Mouse (Mus musculus): ENCODE results near the gene Gfm1.
A peak's percentile ranks its signal among the peaks of the same experiment; 100 is the strongest.

The Gfm1 gene

DNA sequence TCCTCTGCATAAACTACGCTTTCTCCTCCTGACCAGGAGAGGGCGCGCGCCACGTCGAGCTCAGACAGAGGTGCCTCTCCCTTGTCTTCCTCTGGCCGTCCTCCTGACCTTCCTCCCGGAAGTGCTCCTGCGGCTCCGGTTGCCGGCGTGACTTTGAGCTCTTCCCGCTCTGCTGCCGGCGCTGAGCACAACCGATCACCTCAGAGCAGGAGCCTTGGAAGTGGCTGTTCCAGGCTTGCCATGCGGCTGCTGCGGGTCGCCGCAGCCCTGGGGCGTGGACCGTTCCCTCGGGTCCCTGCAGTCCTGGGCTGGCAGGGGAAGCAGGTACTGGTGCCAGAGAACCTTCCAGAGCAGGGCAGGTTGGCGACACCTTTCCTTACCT lies at the start of gene Gfm1:
Gene Gfm1 (plus strand): TSS at position 98 of the 382 bp plus-strand sequence.
- peak; percentile 89 for DNase-seq

- no peak for DNase-seq
Observed at GRCm38 (mm10) chr3:67429338-67429998, 428 bp upstream of the Gfm1 start.

DNA sequence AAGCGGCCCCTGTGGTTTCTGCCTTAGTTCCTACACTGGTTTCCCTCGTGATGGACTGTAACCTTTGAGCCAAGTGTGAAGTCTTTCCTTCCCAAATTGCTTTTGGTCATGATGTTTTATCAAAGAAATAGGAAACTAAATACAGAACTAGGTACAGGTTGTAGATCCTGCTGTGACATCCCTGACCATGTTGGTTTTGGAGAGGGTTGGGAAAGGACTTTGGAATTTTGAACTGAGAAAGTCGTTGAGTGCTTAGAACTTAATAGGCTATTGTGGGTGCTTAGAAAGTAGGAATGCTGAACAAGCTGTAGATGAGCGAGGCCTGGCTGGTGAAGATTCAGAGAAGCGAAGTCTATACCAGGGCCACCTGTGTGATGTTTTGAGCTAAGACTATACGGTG lies 4.1 kb downstream of the Gfm1 start:
- no peak for DNase-seq

- DNase-seq: no peak
Observed at GRCm38 (mm10) chr3:67447143-67447542, 17.2 kb downstream of the Gfm1 start.

- DNase-seq: peak; percentile 49
Observed at GRCm38 (mm10) chr3:67449660-67450059, 19.8 kb downstream of the Gfm1 start.

DNA sequence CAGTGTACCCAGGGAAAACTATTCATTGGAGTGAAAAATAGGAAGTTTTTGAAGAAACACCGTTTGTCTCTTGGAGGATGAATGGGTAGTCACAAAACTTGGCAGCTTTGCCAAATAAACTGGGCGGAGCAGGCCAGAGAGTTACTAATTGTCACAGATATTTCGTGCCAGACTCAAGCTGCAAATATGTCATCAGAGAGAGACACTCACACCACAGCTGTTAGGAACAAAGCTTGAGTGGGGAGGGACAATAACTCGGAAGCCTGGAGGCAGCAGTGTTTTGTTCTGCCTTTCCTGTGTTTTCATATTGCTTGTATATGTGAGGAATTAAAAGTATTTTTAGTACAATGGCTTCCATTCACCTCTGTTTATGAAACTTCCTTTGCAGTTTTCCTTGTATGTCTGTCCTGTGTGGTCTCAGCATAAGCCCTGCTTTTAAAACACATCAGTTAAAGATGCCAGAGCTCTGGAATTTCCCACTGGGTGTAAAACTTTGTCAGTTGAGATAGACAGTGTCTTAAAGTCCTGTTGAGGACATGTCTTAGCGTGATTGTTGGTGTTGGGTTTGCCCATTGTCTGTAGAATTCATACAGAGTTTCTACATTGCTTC lies 20.8 kb downstream of the Gfm1 start:
- peak; percentile 73 for DNase-seq

- DNase-seq: no peak
Observed at GRCm38 (mm10) chr3:67459881-67460280, 30.0 kb downstream of the Gfm1 start.

GRCm38 (mm10) chr3:67462015-67462414 lies 32.1 kb downstream of the Gfm1 start:
- no peak for DNase-seq

- DNase-seq: no peak
Observed at GRCm38 (mm10) chr3:67462578-67462977, 32.7 kb downstream of the Gfm1 start.

GRCm38 (mm10) chr3:67463001-67463400 lies 33.1 kb downstream of the Gfm1 start:
- DNase-seq: no peak

DNA sequence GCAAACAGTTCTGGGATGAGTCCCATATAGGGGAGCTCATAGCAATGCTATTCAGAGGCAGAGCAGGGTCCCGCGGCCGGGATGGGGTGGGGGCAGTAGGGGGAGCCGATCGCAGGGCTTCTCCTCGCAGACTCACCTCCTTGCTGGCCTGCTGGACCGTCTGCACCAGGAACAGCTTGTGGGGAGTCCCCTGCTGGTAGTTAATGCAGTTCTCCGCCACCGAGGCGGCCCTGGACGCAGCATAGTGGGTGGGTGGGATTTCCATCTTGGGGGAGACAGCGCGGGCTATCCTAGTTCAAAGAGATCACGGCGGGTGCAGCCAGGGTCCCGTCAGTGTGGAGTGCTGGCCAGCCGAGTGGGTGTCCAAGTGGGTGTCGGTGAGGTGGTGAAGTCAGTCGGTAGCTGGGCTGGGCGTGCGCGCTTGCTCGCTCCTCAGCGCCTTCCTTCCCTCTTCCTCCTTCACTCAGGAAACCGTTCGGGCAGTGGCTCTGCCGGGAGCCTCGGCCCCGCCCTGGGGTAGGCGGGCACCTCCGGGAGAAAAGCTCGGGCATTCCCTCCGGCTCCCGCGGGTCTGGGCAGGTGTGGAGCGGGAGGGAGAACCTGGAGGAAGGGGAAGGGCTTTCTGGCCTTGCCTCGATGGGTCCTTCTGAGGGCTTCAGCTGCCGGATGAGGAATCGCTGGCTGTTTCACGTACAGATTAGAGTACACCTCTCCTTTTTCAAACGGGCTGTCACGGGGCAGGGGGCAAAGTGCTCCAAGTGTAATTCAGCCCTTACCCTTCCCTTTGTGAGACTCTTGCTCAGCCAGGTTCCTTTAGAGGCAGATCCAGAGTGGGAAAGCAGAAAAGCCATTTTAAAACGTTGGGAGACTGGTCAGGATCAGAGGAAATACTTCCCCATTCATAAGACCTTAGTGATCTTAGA lies 33.8 kb downstream of the Gfm1 start, which contains the start of gene Lxn:
Gene Lxn (minus strand): TSS at position 477 of the 923 bp plus-strand sequence.
- DNase-seq: peak; percentile 82

- no peak for DNase-seq
Observed at GRCm38 (mm10) chr3:67466576-67466975, 36.7 kb downstream of the Gfm1 start.

DNA sequence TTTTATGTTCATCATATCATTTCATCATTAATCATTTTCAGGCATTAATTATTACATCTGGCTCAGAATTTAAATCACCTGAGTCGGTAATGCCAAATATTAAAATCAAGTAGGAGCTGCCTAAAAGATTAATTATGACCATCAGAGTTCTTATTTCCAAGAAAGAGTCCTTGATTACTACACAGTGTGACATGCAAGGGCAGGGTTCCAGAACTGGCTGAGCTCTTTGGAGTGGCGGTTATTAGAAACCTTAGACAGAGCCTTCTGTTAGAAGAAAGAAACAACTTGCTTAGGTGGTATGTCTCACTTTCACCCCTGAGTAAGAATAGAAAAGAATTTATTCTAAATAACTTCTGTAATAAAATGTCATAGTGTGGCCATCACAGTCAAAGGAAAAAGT lies 37.4 kb downstream of the Gfm1 start:
- no peak for DNase-seq

GRCm38 (mm10) chr3:67471408-67472127 lies 41.7 kb downstream of the Gfm1 start:
- DNase-seq: no peak

DNA sequence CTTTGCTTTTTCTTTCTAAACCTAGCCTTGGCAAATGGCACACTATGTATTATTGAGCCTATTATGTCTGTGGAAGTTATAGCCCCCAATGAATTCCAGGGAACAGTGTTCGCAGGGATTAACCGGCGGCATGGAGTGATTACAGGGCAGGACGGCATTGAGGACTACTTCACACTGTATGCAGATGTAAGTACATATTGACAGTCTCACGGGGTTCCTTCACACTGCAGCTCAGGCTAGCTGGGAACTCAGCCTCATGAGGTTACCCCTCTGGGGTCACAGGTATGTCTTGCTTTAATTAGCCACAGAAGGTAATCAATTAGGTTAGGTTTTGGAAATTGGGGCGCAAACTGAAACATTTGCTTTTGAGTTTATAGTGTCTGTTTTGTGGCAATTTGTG lies 43.5 kb downstream of the Gfm1 start:
- DNase-seq: no peak

- no peak for DNase-seq
Observed at GRCm38 (mm10) chr3:67479806-67480205, 49.9 kb downstream of the Gfm1 start.

DNA sequence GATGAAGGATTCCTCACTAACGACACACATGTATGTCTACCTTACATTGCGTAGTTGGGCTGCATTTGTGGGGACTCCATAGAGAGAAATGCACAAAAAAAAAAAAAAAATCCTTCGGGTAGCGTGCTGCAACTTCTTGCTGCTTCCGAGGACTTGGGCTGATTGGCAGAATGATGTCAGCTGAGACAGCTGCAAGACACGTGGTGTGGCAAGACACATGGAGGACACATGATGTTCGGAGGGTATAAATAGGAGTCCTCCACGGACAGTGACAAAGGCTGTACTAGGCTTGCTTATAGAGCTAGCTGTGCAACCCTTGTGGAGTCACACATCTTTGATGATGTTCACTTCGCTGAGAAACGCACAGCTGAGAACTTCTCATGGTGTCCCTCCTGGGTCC lies 52.5 kb downstream of the Gfm1 start:
- DNase-seq: no peak

- DNase-seq: no peak
Observed at GRCm38 (mm10) chr3:67485233-67485632, 55.3 kb downstream of the Gfm1 start.

DNA sequence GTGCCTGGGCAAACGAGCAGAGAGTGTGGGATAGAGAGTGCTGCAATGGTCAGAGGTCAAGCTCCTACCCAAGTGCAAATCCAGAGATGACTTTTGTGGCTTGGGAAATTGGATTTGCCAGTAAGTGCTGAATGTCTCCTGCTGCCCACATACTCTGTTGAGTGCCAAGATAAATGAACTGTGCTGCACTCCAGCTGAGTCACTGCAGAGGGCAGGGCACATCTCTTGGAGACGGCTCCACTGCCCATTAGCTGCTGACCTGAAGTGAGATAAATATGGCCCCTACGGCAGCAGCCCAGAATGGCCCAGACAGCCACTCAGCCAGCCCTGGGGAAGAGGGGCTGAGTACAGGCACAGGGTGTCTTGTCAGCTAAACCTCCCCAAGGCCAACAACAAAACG lies 60.3 kb downstream of the Gfm1 start:
- no peak for DNase-seq

GRCm38 (mm10) chr3:67492086-67492869 lies 62.4 kb downstream of the Gfm1 start:
- no peak for DNase-seq

GRCm38 (mm10) chr3:67493132-67493531 lies 63.2 kb downstream of the Gfm1 start:
- DNase-seq: no peak

GRCm38 (mm10) chr3:67496310-67496709 lies 66.4 kb downstream of the Gfm1 start:
- DNase-seq: no peak

Measured in lung, postnatal 36 days (tissue).